Comparison of ENCODE assay signal across 28 mouse cellular contexts in genomic region chr14:27139968-27140367, GRCm38 (mm10). TPM values are rescaled to one million over a fixed set of nuclear protein-coding genes. Genes with fewer than 3 reads are reported as not detected.
DNase-seq lines count a peak whose midpoint lies in the region; ATAC-seq and TF ChIP-seq lines count a peak whose summit lies in the region.
"Had no signal": no experiment of that assay in that cellular context is flagged by ENCODE, and none has a peak within 500 bp of the region (broad histone marks: within the 10 kb centered on the region; RNA-seq: fewer than 3 reads in every experiment).

No protein-coding gene starts in this region.

- no peak overlapping the region for H3K9ac ChIP-seq in intestine, postnatal 0 days (ENCODE audit: low read depth, low read length)
- H3K9ac ChIP-seq: embryonic facial prominence, embryonic 13.5 days; forebrain, embryonic 12.5 days; forebrain, embryonic 15.5 days; heart, embryonic 12.5 days; heart, embryonic 15.5 days; hindbrain, embryonic 13.5 days; intestine, embryonic 15.5 days had no signal

- no peaks in the 10 kb centered on the region for H3K27me3 ChIP-seq in intestine, postnatal 0 days (replicated peaks; ENCODE audit: control insufficient read depth, insufficient read depth, low read length)
- H3K27me3 ChIP-seq: embryonic facial prominence, embryonic 13.5 days; forebrain, embryonic 12.5 days; forebrain, embryonic 15.5 days; heart, embryonic 12.5 days; heart, embryonic 15.5 days; hindbrain, embryonic 13.5 days; intestine, embryonic 15.5 days had no signal

- ATAC-seq in intestine, postnatal 0 days, result no peak
- ATAC-seq: activated CD4-positive, CD25-positive, alpha-beta regulatory T cell, adult 4 months; forebrain, embryonic 15.5 days; hindbrain, embryonic 16.5 days; intestine, embryonic 15.5 days had no signal

- no peak overlapping the region for H3K4me2 ChIP-seq in intestine, postnatal 0 days (replicated peaks; ENCODE audit: low read depth)
- H3K4me2 ChIP-seq: embryonic facial prominence, embryonic 13.5 days; forebrain, embryonic 12.5 days; forebrain, embryonic 15.5 days; heart, embryonic 12.5 days; heart, embryonic 15.5 days; hindbrain, embryonic 13.5 days; intestine, embryonic 15.5 days had no signal

- no peak for DNase-seq in gastrocnemius, adult 2 months
- DNase-seq in gastrocnemius, adult 8-10 months (ENCODE audit: low spot score in 2 of 2), result no peak
- DNase-seq in 3T3-L1 (ENCODE audit: low read depth, low spot score), result peak; percentile 22
- peak; percentile 64 for DNase-seq in brain, adult 2 months (ENCODE audit: low read depth, low spot score)
- peak; percentile 12 for DNase-seq in telencephalon, adult 2 months (ENCODE audit: low read depth, low spot score)
- DNase-seq: adrenal gland, postnatal 10 days; cerebellum, adult 11-12 months; cerebellum, adult 8-10 months; cerebellum, postnatal 10 days; cerebellum, postnatal 36 days; embryo, embryonic 11 days; gastrocnemius, postnatal 25 days; heart, adult 18-20 months; heart, postnatal 10 days; heart, postnatal 36 days had no signal

- no peak for TF ChIP-seq CTCF in gastrocnemius, adult 2 months (IDR thresholded peaks at IDR 0.05)
- TF ChIP-seq CTCF in intestine, postnatal 0 days (IDR thresholded peaks at IDR 0.05; ENCODE audit: low read depth), result no peak

- no peaks in the 10 kb centered on the region for H3K36me3 ChIP-seq in intestine, postnatal 0 days (ENCODE audit: control insufficient read depth, insufficient read depth)
- H3K36me3 ChIP-seq: embryonic facial prominence, embryonic 10.5 days; embryonic facial prominence, embryonic 13.5 days; forebrain, embryonic 12.5 days; forebrain, embryonic 15.5 days; heart, embryonic 12.5 days; heart, embryonic 15.5 days; hindbrain, embryonic 10.5 days; hindbrain, embryonic 13.5 days; intestine, embryonic 15.5 days had no signal

- H3K4me3 ChIP-seq in gastrocnemius, adult 2 months, result no peak overlapping the region
- no peak overlapping the region for H3K4me3 ChIP-seq in intestine, postnatal 0 days (ENCODE audit: low read depth, low read length)
- H3K4me3 ChIP-seq: embryonic facial prominence, embryonic 10.5 days; embryonic facial prominence, embryonic 13.5 days; erythroblast, embryonic 14.5 days; forebrain, embryonic 12.5 days; forebrain, embryonic 15.5 days; heart, embryonic 12.5 days; heart, embryonic 15.5 days; hindbrain, embryonic 10.5 days; hindbrain, embryonic 13.5 days; intestine, embryonic 15.5 days had no signal

- no peaks in the 10 kb centered on the region for H3K9me3 ChIP-seq in intestine, postnatal 0 days (ENCODE audit: control insufficient read depth)
- H3K9me3 ChIP-seq: embryonic facial prominence, embryonic 10.5 days; embryonic facial prominence, embryonic 13.5 days; forebrain, embryonic 12.5 days; forebrain, embryonic 15.5 days; heart, embryonic 12.5 days; heart, embryonic 15.5 days; hindbrain, embryonic 10.5 days; hindbrain, embryonic 13.5 days; intestine, embryonic 15.5 days had no signal

- H3K4me1 ChIP-seq in intestine, postnatal 0 days (replicated peaks; ENCODE audit: control insufficient read depth, insufficient read depth, low read length), result no peaks in the 10 kb centered on the region
- H3K4me1 ChIP-seq: forebrain, embryonic 12.5 days; forebrain, embryonic 15.5 days had no signal

- 88% methylated on average over 3 of the region's 3 CpGs for whole genome bisulfite sequencing in intestine, postnatal 0 days

- intact Hi-C loops in gastrocnemius, adult 2 months (cut with DNase I), result no loop called here

- H3K27ac ChIP-seq in gastrocnemius, adult 2 months, result peak overlapping the region; percentile 71
- H3K27ac ChIP-seq in intestine, postnatal 0 days (ENCODE audit: low read depth, low read length), result no peak overlapping the region
- H3K27ac ChIP-seq: embryonic facial prominence, embryonic 10.5 days; embryonic facial prominence, embryonic 13.5 days; forebrain, embryonic 12.5 days; forebrain, embryonic 15.5 days; heart, embryonic 15.5 days; hindbrain, embryonic 10.5 days; hindbrain, embryonic 13.5 days; intestine, embryonic 15.5 days had no signal

RNA-seq across cellular contexts. Expression of gene Arhgef3, which starts 25.3 kb away (rescaled TPM):
- 10 to 100 TPM in 1 of 2 experiments, 1 to 10 TPM in 1; 8.5 to 20.0 TPM for total RNA-seq in gastrocnemius, adult 2 months (2021)
- 10 to 100 TPM in 3 of 4 experiments, 1 to 10 TPM in 1; 9.4 to 30.0 (median 18.7) TPM for total RNA-seq in gastrocnemius, adult 8-10 months (2022)
- 10.0 and 12.2 TPM in 2 replicates for polyA plus RNA-seq in intestine, postnatal 0 days (2015; fragmentation: Nextera tagmentation; extraction: Ambion mirVana)

Comparison
In these comparisons a context has a peak if more than half of its experiments do, and no peak if none do; other contexts are left out.
1. DNase-seq: peak in 3T3-L1 (single experiment), brain, adult 2 months (single experiment) and telencephalon, adult 2 months (single experiment); none in gastrocnemius, adult 2 months (single experiment) and gastrocnemius, adult 8-10 months (0 of 2).